Mouse (Mus musculus): ENCODE results near the gene Sord. TPM values are rescaled to one million over a fixed set of nuclear protein-coding genes. Genes with fewer than 3 reads are reported as not detected.

The Sord gene
- polyA plus RNA-seq, 1 experiment from 2014 or later = 28.7 TPM

- H3K27me3 ChIP-seq = peaks cover 85% of the 10 kb centered on the region
- H3K9me3 ChIP-seq (replicated peaks) = no peaks in the 10 kb centered on the region
- ATAC-seq (ENCODE audit: insufficient number of reproducible peaks, low FRiP score, low TSS enrichment, low read depth) = no peak
- no peak overlapping the region for H3K27ac ChIP-seq (replicated peaks)
- no peaks in the 10 kb centered on the region for H3K36me3 ChIP-seq
- peaks cover 38% of the 10 kb centered on the region for H3K4me1 ChIP-seq
- peak overlapping the region; percentile 17 for H3K4me2 ChIP-seq (replicated peaks)
- peak overlapping the region; percentile 16; the same call in 1 of the 2 replicates for H3K4me3 ChIP-seq (replicated peaks)
- H3K9ac ChIP-seq = no peak overlapping the region
- 1% methylated on average over 35 of the region's 35 CpGs for WGBS
Observed at GRCm38 (mm10) chr2:122297271-122298095, 62.9 kb downstream of the Sord start.

DNA sequence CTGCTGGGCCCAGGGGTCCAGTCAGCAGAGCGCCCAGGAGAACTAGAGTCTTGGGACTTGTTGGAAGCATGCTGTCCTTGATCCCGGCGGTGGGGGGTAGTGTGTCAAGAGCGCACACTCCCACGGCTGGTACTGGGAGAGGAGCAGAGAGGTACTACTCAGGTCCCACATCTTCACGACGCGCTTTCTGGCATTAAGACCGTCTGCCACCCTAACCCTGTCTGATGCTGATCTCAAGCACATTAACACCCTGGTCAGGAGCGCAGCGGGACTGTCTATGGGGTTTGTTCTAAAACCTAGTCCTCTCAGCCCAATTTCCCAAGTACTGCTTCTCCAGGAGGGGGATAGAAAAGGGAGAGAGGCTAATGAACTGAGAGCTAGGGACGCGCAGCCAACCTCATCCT, 63.5 kb downstream of the Sord start, which contains the start of gene Duox2:
Gene Duox2 (minus strand): TSS at position 354 of the 404 bp plus-strand sequence.
- ATAC-seq (ENCODE audit: insufficient number of reproducible peaks, low FRiP score, low TSS enrichment, low read depth) = no peak
- Histone ChIP-seq H3K4me3 (replicated peaks) (peak within 1 kb of the TSS; percentile 28), H3K9ac (no peak within 1 kb of the TSS), H3K4me2 (replicated peaks) (peak within 1 kb of the TSS; percentile 47), H3K4me1 (peaks cover 39% of the 10 kb centered on the region), H3K36me3 (no peaks in the 10 kb centered on the region), H3K27ac (replicated peaks) (no peak within 1 kb of the TSS), H3K9me3 (replicated peaks) (no peaks in the 10 kb centered on the region), H3K27me3 (peaks cover 91% of the 10 kb centered on the region)
- 2% methylated on average over 13 of the region's 13 CpGs for WGBS

GRCm38 (mm10) chr2:122298596-122299490, 64.3 kb downstream of the Sord start, which contains the start of gene Duoxa2:
Gene Duoxa2, plus strand, starts transcription at chr2:122298900.
- H3K27ac ChIP-seq (replicated peaks) = no peak within 1 kb of the TSS
- H3K9ac ChIP-seq = no peak within 1 kb of the TSS
- H3K9me3 ChIP-seq (replicated peaks) = no peaks in the 10 kb centered on the region
- WGBS = 1% methylated on average over 43 of the region's 43 CpGs
- peaks cover 39% of the 10 kb centered on the region for H3K4me1 ChIP-seq
- H3K4me2 ChIP-seq (replicated peaks) = peak within 1 kb of the TSS; percentile 47
- H3K4me3 ChIP-seq (replicated peaks) = peak within 1 kb of the TSS; percentile 28
- peaks cover 94% of the 10 kb centered on the region for H3K27me3 ChIP-seq
- H3K36me3 ChIP-seq = no peaks in the 10 kb centered on the region
- ATAC-seq (ENCODE audit: insufficient number of reproducible peaks, low FRiP score, low TSS enrichment, low read depth) = no peak

GRCm38 (mm10) chr2:122299911-122300655, 65.5 kb downstream of the Sord start:
- Histone ChIP-seq H3K9me3 (replicated peaks) (no peaks in the 10 kb centered on the region), H3K4me1 (peaks cover 39% of the 10 kb centered on the region), H3K27ac (replicated peaks) (no peak overlapping the region), H3K4me2 (replicated peaks) (no peak overlapping the region), H3K27me3 (peaks cover 91% of the 10 kb centered on the region), H3K36me3 (no peaks in the 10 kb centered on the region), H3K9ac (no peak overlapping the region), H3K4me3 (replicated peaks) (no peak overlapping the region)
- 13% methylated on average over 14 of the region's 14 CpGs for WGBS
- ATAC-seq (ENCODE audit: insufficient number of reproducible peaks, low FRiP score, low TSS enrichment, low read depth) = no peak

DNA sequence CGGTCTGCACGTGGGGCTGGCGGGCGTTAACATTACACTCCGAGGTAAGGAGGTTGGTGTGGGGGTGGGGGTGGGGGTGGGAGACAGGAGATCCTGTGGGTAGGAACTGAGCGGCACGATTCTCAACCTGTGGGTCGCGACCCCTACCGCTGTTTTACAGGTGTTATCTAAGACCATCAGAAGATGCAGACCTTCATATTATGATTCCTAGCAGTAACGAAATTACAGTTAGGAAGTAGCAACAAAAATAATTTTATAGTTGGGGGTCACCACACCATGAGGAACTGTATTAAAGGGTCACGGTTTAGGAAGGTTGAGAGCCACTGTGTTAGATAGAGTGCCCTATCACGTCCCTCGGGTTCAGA, 66.1 kb downstream of the Sord start:
- Histone ChIP-seq H3K27ac (replicated peaks) (no peak overlapping the region), H3K27me3 (peaks cover 89% of the 10 kb centered on the region), H3K4me3 (replicated peaks) (peak overlapping the region; percentile 39), H3K4me2 (replicated peaks) (no peak overlapping the region; the same call in 1 of the 2 replicates), H3K4me1 (peaks cover 39% of the 10 kb centered on the region), H3K9ac (no peak overlapping the region), H3K9me3 (replicated peaks) (no peaks in the 10 kb centered on the region), H3K36me3 (no peaks in the 10 kb centered on the region)
- ATAC-seq (ENCODE audit: insufficient number of reproducible peaks, low FRiP score, low TSS enrichment, low read depth) = no peak
- WGBS = 5% methylated on average over 14 of the region's 14 CpGs

GRCm38 (mm10) chr2:122301081-122301920, 66.8 kb downstream of the Sord start:
- Histone ChIP-seq H3K36me3 (no peaks in the 10 kb centered on the region), H3K9ac (no peak overlapping the region), H3K9me3 (replicated peaks) (no peaks in the 10 kb centered on the region), H3K27me3 (peaks cover 87% of the 10 kb centered on the region), H3K4me2 (replicated peaks) (peak overlapping the region; percentile 76), H3K4me3 (replicated peaks) (peak overlapping the region; percentile 39), H3K27ac (replicated peaks) (no peak overlapping the region), H3K4me1 (peaks cover 39% of the 10 kb centered on the region)
- WGBS = under 1% methylated on average over 48 of the region's 48 CpGs
- ATAC-seq (ENCODE audit: insufficient number of reproducible peaks, low FRiP score, low TSS enrichment, low read depth) = no peak

DNA sequence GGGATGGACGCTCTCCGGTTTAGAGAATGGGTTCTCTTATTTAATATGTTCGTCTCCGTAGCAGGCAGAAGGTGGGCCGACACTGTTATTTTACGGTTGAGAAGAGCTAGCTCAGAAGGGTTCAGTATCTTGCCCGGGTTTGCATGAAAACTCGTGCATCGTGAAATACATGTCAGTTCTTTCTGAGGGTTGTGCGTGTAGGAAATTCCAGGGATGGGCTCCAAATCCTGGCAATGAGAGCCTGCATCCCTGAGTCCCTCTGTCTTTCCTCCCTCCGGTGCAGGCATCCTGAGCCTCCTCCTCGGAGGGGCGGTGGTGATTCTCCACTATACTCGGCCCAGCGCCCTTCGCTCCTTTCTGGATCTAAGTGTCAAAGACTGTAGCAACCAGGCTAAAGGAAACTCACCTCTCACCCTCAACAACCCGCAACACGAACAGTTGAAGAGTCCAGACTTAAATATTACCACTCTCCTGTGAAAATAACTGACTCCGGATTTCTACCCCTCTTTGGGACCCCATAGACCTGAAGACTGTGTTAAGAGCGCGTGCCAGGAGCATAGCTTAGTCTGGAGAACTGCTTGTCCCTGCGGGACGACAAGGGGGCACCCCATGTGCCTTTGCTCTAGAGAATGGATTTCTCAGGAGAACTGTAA, 67.5 kb downstream of the Sord start:
- WGBS = 7% methylated on average over 23 of the region's 23 CpGs

GRCm38 (mm10) chr2:122302574-122303241, 68.2 kb downstream of the Sord start:
- ATAC-seq (ENCODE audit: insufficient number of reproducible peaks, low FRiP score, low TSS enrichment, low read depth) = no peak
- no peak overlapping the region for H3K9ac ChIP-seq
- peaks cover 84% of the 10 kb centered on the region for H3K27me3 ChIP-seq
- H3K4me3 ChIP-seq (replicated peaks) = no peak overlapping the region
- H3K27ac ChIP-seq (replicated peaks) = no peak overlapping the region
- H3K4me2 ChIP-seq (replicated peaks) = no peak overlapping the region
- 9% methylated on average over 9 of the region's 9 CpGs for WGBS
- H3K36me3 ChIP-seq = no peaks in the 10 kb centered on the region
- H3K9me3 ChIP-seq (replicated peaks) = no peaks in the 10 kb centered on the region
- peaks cover 38% of the 10 kb centered on the region for H3K4me1 ChIP-seq

More for the DNA sequence above, 67.5 kb downstream of the Sord start:
- Histone ChIP-seq H3K36me3 (no peaks in the 10 kb centered on the region), H3K9me3 (replicated peaks) (no peaks in the 10 kb centered on the region), H3K4me1 (peaks cover 44% of the 10 kb centered on the region), H3K4me2 (replicated peaks) (peak overlapping the region; percentile 76), H3K4me3 (replicated peaks) (peak overlapping the region; percentile 39), H3K27ac (replicated peaks) (no peak overlapping the region), H3K27me3 (peaks cover 86% of the 10 kb centered on the region), H3K9ac (no peak overlapping the region)
- ATAC-seq (ENCODE audit: insufficient number of reproducible peaks, low FRiP score, low TSS enrichment, low read depth) = no peak

DNA sequence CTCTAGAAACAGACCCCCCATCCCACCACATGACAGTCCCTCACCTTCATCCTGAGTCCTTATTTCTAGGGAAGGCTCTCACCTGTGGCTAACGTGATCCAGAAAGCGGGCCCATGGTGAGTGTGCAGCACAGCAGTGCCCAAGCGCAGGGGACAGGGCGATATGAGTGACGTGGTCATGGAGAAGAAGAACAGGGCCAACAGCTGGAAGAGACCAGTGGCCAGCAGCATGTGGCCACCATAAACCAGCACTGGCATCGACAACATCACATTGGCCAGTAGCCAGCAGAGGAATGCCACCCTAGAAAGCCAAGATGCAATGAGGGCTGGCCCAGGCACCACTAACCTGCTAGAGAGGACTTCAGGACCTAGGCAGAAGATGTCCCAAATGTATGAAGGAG, 70.0 kb downstream of the Sord start:
- WGBS = 94% methylated on average over 6 of the region's 6 CpGs
- Histone ChIP-seq H3K27me3 (peaks cover 77% of the 10 kb centered on the region), H3K9me3 (replicated peaks) (no peaks in the 10 kb centered on the region), H3K9ac (no peak overlapping the region), H3K4me1 (peaks cover 22% of the 10 kb centered on the region), H3K36me3 (no peaks in the 10 kb centered on the region), H3K4me2 (replicated peaks) (no peak overlapping the region), H3K4me3 (replicated peaks) (no peak overlapping the region), H3K27ac (replicated peaks) (no peak overlapping the region)
- ATAC-seq (ENCODE audit: insufficient number of reproducible peaks, low FRiP score, low TSS enrichment, low read depth) = no peak
